Mouse (Mus musculus) neural tube, embryonic 13.5 days (tissue): Measurements from ENCODE around the gene Tmem235. TPM values are rescaled to one million over a fixed set of nuclear protein-coding genes. Genes with fewer than 3 reads are reported as not detected.
A peak's percentile ranks its signal among the peaks of the same experiment; 100 is the strongest.

ENCODE experiments used
- ATAC-seq: fragments of 200-750 bp; cut with Nextera tagmentation; 2 replicates; pipeline ENCODE4 v1.8.0; 2017; ENCODE audit warnings: low read depth, mild to moderate bottlenecking, moderate TSS enrichment, moderate library complexity
- H3K27ac ChIP-seq: fragments of 300-500 bp; sonication (generic); replicated peaks from 2 replicates; pipeline ENCODE4 v1.5.1; 2015; ENCODE audit warnings: moderate library complexity, mild to moderate bottlenecking, inconsistent platforms
- H3K27me3 ChIP-seq: fragments of 300-500 bp; sonication (generic); 2 replicates; pipeline ENCODE4 v1.6.1; 2015; ENCODE audit warnings: mild to moderate bottlenecking, inconsistent platforms
- H3K36me3 ChIP-seq: fragments of 300-500 bp; sonication (generic); 2 replicates; pipeline ENCODE4 v1.6.1; 2015; ENCODE audit warnings: mild to moderate bottlenecking, inconsistent platforms
- H3K4me1 ChIP-seq: fragments of 300-500 bp; sonication (generic); replicated peaks from 2 replicates; pipeline ENCODE4 v1.6.1; 2015; ENCODE audit warnings: inconsistent platforms
- H3K4me2 ChIP-seq: fragments of 300-500 bp; sonication (generic); 2 replicates; pipeline ENCODE4 v1.6.1; 2015; ENCODE audit warnings: inconsistent platforms, mild to moderate bottlenecking, moderate library complexity
- H3K4me3 ChIP-seq: fragments of 300-500 bp; sonication (generic); 2 replicates; pipeline ENCODE4 v1.5.1; 2015; ENCODE audit warnings: mild to moderate bottlenecking, inconsistent platforms
- H3K9ac ChIP-seq: fragments of 300-500 bp; sonication (generic); 2 replicates; pipeline ENCODE4 v1.6.1; 2015; ENCODE audit warnings: moderate library complexity, mild to moderate bottlenecking, inconsistent platforms
- H3K9me3 ChIP-seq: fragments of 300-500 bp; sonication (generic); 2 replicates; pipeline ENCODE4 v1.6.1; 2016; ENCODE audit warnings: inconsistent platforms
- WGBS: fragments of 180-500 bp; shearing (Covaris S2); methylation state at CpG from one replicate; pipeline ENCODE4 v1.1.7; 2015; 5-methylcytosine and 5-hydroxymethylcytosine counted together
- polyA plus RNA-seq: library from polyadenylated mRNA; unstranded; fragments of >200 nt; fragmentation: Nextera tagmentation; extraction: Ambion mirVana; gene quantifications from 2 replicates; pipeline ENCODE4 v1.2.1, GENCODE M21; 2015

The Tmem235 gene
- polyA plus RNA-seq, 1 experiment from 2014 or later: not detected

GRCm38 (mm10) chr11:117854241-117854640 lies 6.3 kb upstream of the Tmem235 start:
- 94% methylated on average over 9 of the region's 9 CpGs for WGBS
- H3K36me3 ChIP-seq: peaks cover 25% of the 10 kb centered on the region

GRCm38 (mm10) chr11:117855360-117855759 lies 5.2 kb upstream of the Tmem235 start:
- Histone ChIP-seq H3K27ac (no peak overlapping the region), H3K9me3 (no peaks in the 10 kb centered on the region), H3K27me3 (peaks cover 12% of the 10 kb centered on the region), H3K4me1 (peaks cover 7% of the 10 kb centered on the region), H3K4me3 (no peak overlapping the region), H3K9ac (no peak overlapping the region), H3K36me3 (peaks cover 25% of the 10 kb centered on the region), H3K4me2 (no peak overlapping the region)
- ATAC-seq: no peak
- 95% methylated on average over 5 of the region's 5 CpGs for WGBS

More at GRCm38 (mm10) chr11:117854241-117854640, 6.3 kb upstream of the Tmem235 start:
- no peaks in the 10 kb centered on the region for H3K9me3 ChIP-seq
- no peak overlapping the region for H3K4me3 ChIP-seq
- H3K4me1 ChIP-seq: peaks cover 14% of the 10 kb centered on the region
- ATAC-seq: no peak
- H3K27ac ChIP-seq: no peak overlapping the region
- no peak overlapping the region for H3K9ac ChIP-seq
- peaks cover 1% of the 10 kb centered on the region for H3K27me3 ChIP-seq
- no peak overlapping the region for H3K4me2 ChIP-seq

GRCm38 (mm10) chr11:117855975-117856374 lies 4.6 kb upstream of the Tmem235 start:
- ATAC-seq: no peak
- 94% methylated on average over 1 of the region's 1 CpGs for WGBS
- no peak overlapping the region for H3K27ac ChIP-seq
- peaks cover 9% of the 10 kb centered on the region; the same call in 1 of the 2 replicates for H3K4me1 ChIP-seq
- peaks cover 18% of the 10 kb centered on the region for H3K27me3 ChIP-seq
- H3K4me2 ChIP-seq: no peak overlapping the region
- no peak overlapping the region for H3K9ac ChIP-seq
- peaks cover 25% of the 10 kb centered on the region for H3K36me3 ChIP-seq
- H3K9me3 ChIP-seq: no peaks in the 10 kb centered on the region
- H3K4me3 ChIP-seq: no peak overlapping the region

DNA sequence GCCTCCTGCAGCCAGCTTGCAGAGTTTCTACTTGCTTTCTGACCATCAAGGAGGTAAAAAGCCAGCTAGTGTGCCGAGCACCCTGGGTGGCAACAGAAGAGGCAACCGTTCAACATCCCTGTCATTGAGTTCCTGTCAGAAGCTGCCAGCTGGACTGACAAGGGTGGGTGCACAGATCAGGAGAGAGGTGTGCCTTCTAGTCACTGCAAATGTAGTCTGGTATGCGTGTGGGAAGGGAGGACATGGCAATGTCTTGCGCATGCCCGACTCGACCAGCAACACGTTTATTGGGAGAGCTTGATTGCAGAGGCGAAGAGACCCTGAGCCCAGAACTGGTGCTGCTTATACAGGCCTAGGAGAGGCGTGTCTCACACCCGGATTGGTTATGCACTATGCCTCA lies 3.1 kb upstream of the Tmem235 start:
- no peak overlapping the region for H3K27ac ChIP-seq
- no peaks in the 10 kb centered on the region for H3K9me3 ChIP-seq
- no peak overlapping the region for H3K9ac ChIP-seq
- H3K4me2 ChIP-seq: no peak overlapping the region
- peaks cover 9% of the 10 kb centered on the region; the same call in 1 of the 2 replicates for H3K4me1 ChIP-seq
- peaks cover 25% of the 10 kb centered on the region for H3K36me3 ChIP-seq
- WGBS: 94% methylated on average over 10 of the region's 10 CpGs
- H3K4me3 ChIP-seq: no peak overlapping the region
- H3K27me3 ChIP-seq: peaks cover 33% of the 10 kb centered on the region
- no peak for ATAC-seq

GRCm38 (mm10) chr11:117858392-117858791 lies 2.2 kb upstream of the Tmem235 start:
- H3K4me2 ChIP-seq: no peak overlapping the region
- H3K4me1 ChIP-seq: peaks cover 14% of the 10 kb centered on the region; the same call in 1 of the 2 replicates
- H3K9me3 ChIP-seq: no peaks in the 10 kb centered on the region
- 31% methylated on average over 3 of the region's 3 CpGs for WGBS
- no peak overlapping the region for H3K27ac ChIP-seq
- H3K36me3 ChIP-seq: peaks cover 19% of the 10 kb centered on the region
- H3K27me3 ChIP-seq: peaks cover 39% of the 10 kb centered on the region
- no peak overlapping the region for H3K4me3 ChIP-seq
- no peak overlapping the region for H3K9ac ChIP-seq
- no peak for ATAC-seq

DNA sequence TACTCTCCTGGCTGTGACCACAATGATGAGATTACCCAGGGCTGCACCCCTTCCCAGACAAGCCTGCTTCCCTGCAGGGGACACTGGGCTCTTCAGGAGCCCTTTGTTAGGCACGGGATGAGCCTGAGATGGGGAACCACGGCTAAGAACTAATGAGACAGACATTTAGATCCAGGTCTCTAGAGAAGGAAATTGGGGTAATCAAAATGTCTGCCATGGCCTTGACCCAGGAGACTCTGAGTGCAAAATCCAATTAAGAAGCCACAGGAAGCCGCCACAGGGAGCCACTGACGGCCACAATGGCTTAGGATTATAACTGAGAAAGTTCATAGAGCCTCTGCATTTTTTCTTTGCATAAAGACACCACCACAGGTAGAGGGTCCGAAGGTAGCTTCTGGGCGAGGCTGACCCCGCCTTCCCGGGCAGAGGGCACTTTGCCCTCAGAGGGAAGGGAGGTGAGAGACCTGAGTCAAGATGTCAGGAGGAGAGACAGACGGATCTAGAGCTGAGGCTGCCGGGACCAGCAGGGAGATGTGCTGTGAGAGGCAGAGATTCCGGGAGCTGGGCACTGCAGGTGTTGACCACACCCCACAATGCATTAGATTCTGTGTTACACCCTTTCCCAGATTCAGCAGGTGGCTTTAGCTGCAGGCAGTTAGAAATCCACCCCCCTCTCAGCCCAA lies 2.8 kb downstream of the Tmem235 start:
- peaks cover 40% of the 10 kb centered on the region for H3K4me1 ChIP-seq
- no peak overlapping the region for H3K4me3 ChIP-seq
- no peak overlapping the region for H3K9ac ChIP-seq
- no peak for ATAC-seq
- peaks cover 41% of the 10 kb centered on the region for H3K27me3 ChIP-seq
- WGBS: 36% methylated on average over 11 of the region's 11 CpGs
- H3K4me2 ChIP-seq: no peak overlapping the region
- no peak overlapping the region for H3K27ac ChIP-seq
- no peaks in the 10 kb centered on the region for H3K9me3 ChIP-seq
- no peaks in the 10 kb centered on the region for H3K36me3 ChIP-seq

DNA sequence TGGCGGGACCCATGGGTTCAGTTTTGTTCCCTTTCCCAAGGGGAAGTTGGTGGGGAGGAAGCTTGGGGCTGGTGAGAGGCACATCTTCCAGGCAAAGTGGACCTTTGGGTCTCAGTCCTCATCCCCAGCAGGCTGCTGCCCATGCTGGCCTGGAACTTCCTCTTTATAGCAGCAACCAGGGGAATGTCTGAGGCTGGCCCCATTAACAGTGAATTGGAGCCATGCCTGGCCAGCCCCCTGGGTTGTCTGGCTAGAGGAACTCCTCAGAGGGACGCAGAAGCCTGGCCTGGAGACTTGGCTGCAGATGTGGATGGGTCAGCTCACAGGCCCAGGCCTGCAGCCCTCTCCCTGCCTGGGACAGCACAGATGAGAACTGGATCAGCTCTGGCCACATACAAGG lies 4.3 kb downstream of the Tmem235 start:
- H3K4me3 ChIP-seq: no peak overlapping the region
- peaks cover 40% of the 10 kb centered on the region for H3K4me1 ChIP-seq
- H3K4me2 ChIP-seq: no peak overlapping the region
- ATAC-seq: no peak
- H3K9me3 ChIP-seq: no peaks in the 10 kb centered on the region
- 70% methylated on average over 2 of the region's 2 CpGs for WGBS
- no peaks in the 10 kb centered on the region for H3K36me3 ChIP-seq
- peaks cover 34% of the 10 kb centered on the region for H3K27me3 ChIP-seq
- no peak overlapping the region for H3K9ac ChIP-seq
- H3K27ac ChIP-seq: no peak overlapping the region

- Histone ChIP-seq H3K9me3 (no peaks in the 10 kb centered on the region), H3K27me3 (peaks cover 23% of the 10 kb centered on the region), H3K4me1 (peaks cover 34% of the 10 kb centered on the region), H3K4me3 (no peak overlapping the region), H3K36me3 (no peaks in the 10 kb centered on the region), H3K9ac (peak overlapping the region; percentile 49; the same call in 1 of the 2 replicates), H3K4me2 (no peak overlapping the region), H3K27ac (peak overlapping the region; percentile 59)
- peak; percentile 41 for ATAC-seq
- 16% methylated on average over 6 of the region's 6 CpGs for WGBS
Measured at GRCm38 (mm10) chr11:117865988-117866387, 5.4 kb downstream of the Tmem235 start.

DNA sequence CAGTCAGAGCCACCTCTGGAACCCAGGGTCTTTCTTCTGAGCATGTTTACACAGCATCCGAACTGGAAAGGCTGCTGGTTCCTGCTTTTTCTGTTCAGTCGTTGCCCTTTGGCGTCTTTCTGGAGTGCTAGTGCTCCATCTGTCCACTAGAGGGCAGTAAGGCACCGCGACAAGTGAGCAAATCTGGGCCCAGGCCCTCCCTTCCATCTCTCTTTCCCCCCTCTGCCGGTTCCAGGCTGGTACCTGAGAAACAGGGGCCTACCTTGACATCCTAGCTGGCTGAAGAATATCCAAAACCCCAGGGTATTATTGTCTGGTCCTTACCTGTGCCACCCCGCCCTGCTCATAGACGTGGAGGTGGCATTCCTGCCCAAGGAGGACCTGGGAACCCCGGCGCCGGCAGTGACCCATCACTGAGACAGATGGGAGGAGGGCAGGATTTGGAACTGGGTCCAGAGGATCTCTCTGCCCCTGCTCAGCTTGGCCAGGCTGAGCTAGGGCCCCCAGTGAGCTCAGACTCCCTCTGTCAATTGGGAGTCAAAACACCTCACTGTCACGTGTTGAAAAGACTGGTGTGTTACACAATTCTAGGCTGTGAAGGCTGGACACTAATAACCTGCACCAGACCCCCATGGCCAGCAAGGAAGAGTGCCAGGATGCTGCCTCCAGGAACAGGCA lies 10.3 kb downstream of the Tmem235 start:
- ATAC-seq: no peak
- no peaks in the 10 kb centered on the region for H3K36me3 ChIP-seq
- H3K27ac ChIP-seq: no peak overlapping the region
- H3K9ac ChIP-seq: 0 out of 2 replicates have a peak overlapping the region, but pooled peaks have one; percentile 17
- H3K4me3 ChIP-seq: no peak overlapping the region
- H3K4me2 ChIP-seq: no peak overlapping the region
- 38% methylated on average over 12 of the region's 12 CpGs for WGBS
- no peaks in the 10 kb centered on the region for H3K9me3 ChIP-seq
- peaks cover 34% of the 10 kb centered on the region for H3K4me1 ChIP-seq
- no peaks in the 10 kb centered on the region for H3K27me3 ChIP-seq

- Histone ChIP-seq H3K36me3 (no peaks in the 10 kb centered on the region), H3K27me3 (no peaks in the 10 kb centered on the region), H3K4me1 (peaks cover 28% of the 10 kb centered on the region), H3K4me2 (no peak overlapping the region), H3K27ac (no peak overlapping the region), H3K9ac (0 out of 2 replicates have a peak overlapping the region, but pooled peaks have one; percentile 81), H3K4me3 (no peak overlapping the region), H3K9me3 (no peaks in the 10 kb centered on the region)
- WGBS: 78% methylated on average over 5 of the region's 5 CpGs
- ATAC-seq: no peak
Measured at GRCm38 (mm10) chr11:117871376-117871775, 10.8 kb downstream of the Tmem235 start.

- no peak overlapping the region for H3K4me3 ChIP-seq
- H3K4me1 ChIP-seq: peaks cover 23% of the 10 kb centered on the region
- H3K27me3 ChIP-seq: no peaks in the 10 kb centered on the region; the same call in 1 of the 2 replicates
- H3K27ac ChIP-seq: no peak overlapping the region
- H3K4me2 ChIP-seq: peak overlapping the region; percentile 97
- no peaks in the 10 kb centered on the region for H3K9me3 ChIP-seq
- no peaks in the 10 kb centered on the region for H3K36me3 ChIP-seq
- 57% methylated on average over 12 of the region's 12 CpGs for WGBS
- ATAC-seq: no peak
- peak overlapping the region; percentile 81 for H3K9ac ChIP-seq
Measured at GRCm38 (mm10) chr11:117871911-117872584, 11.5 kb downstream of the Tmem235 start.
